Mouse (Mus musculus) mesoderm, embryonic 11.5 days (tissue): ENCODE measurements around the gene Stard9.
"Not testable (repeated sequence)": the region's sequence is repeated elsewhere in the genome, so short reads cannot be mapped to it uniquely, and the experiment has no call there.

ENCODE experiments used
- DNase-seq: peaks from one replicate; pipeline ENCODE4 v3.0.0-alpha.2; 2012; ENCODE audit warnings: low read depth, low spot score

Gene Stard9

DNA sequence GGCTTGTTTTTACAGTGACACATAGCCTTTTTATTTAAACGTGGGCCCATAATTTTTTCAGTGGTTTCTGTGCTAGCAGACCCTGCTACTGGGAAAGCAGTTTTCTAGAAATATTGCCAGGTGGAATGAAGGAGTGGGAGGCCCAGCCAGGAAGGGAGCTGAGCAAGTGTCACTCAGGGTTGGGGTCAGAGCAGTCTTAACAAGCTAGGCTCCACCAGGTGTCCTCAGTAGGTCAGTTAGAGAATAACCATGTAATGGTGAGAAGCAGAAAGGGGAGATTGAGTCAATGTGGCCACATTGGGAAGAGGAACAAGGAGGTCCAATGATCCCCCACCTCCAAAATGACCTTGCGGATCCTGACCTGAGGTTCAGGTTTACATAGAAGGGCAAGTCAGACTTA lies 25.8 kb downstream of the Stard9 start:
- no peak for DNase-seq

DNA sequence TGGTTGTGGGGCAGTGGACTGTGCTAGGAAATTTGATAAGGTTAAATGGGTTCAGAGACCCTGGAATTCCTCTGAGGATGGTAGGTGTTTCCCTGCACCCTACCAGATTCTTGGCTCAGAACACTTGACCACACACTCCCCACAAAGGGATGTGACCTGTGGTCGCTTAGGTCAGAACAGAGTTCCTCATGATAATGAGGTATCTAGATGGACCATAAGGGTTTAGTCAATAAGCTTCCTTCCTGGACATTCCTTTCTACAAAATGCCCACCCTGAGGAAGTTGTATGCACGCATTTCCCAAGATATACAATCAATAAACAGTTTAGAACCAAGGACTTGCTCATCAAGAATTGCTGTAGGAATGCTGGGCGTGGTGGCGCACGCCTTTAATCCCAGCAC lies 27.0 kb downstream of the Stard9 start:
- no peak for DNase-seq

- no peak for DNase-seq
Observed at GRCm38 (mm10) chr2:120656711-120657110, 27.8 kb downstream of the Stard9 start.

- DNase-seq, result no peak
Observed at GRCm38 (mm10) chr2:120658486-120658885, 29.6 kb downstream of the Stard9 start.

- no peak for DNase-seq
Observed at GRCm38 (mm10) chr2:120659318-120659717, 30.4 kb downstream of the Stard9 start.

DNA sequence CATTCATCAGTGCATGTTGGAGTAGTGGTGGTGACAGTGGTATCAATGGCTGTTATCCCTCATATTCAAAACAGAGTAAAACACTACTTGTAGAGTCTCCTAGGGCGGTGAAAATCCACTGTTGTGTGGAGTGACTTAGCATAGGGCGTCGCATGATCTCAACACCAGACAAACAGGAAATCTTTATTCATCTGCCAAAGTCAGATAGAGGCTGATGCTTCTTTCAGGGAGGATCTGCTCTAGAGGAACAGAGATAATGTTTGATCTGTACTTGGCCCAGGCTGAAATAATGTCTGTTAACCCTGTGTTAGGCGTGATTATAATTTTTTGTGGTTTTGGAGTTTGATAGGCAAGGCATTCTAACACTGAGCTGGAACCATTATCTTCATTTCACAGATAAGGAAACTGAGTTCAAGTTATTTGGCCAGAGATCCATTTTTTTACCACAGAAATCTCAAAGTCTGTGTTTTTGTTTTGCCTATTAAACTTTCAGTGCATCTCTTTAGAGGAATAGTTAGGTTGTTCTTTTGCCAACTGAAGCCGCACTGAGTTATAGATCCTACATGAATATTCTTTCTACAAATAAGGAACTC lies 31.7 kb downstream of the Stard9 start:
- DNase-seq, result no peak

- no peak for DNase-seq
Observed at GRCm38 (mm10) chr2:120662766-120663165, 33.8 kb downstream of the Stard9 start.

DNA sequence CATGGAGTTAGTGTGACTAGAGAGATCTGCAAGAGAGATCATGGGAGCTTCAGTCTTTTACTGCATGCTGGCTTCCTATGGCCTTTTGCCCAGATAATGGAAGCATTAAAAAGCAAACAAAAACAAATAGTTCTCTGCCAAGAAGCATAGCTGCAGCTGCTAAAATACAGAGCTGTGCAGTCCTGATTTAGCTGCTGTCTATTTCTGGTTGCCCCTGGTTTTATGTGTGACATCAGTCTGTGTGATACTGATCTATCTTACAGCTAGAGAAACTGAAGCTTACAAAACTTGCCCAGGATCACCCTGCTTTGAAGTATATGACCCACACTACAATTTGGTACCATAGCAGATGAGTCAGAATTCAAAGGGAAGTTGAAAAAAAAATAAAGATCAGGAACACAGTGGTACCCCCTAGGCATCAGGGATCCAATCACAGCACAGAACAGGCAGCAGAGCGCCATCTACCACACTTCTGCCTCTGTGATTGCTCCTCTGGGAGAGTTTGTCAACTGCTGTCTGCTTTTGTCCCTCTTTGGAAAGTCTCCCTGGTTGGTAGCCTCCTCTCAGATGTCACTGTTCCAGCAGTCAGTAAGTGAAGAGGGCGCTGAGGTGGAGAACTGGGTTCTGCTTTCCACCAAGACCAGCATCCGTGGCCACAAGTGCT lies 34.7 kb downstream of the Stard9 start:
- DNase-seq, result no peak

- no peak for DNase-seq
Observed at GRCm38 (mm10) chr2:120667446-120667845, 38.5 kb downstream of the Stard9 start.

- no peak for DNase-seq
Observed at GRCm38 (mm10) chr2:120670253-120670652, 41.3 kb downstream of the Stard9 start.

- not testable (repeated sequence) for DNase-seq
Observed at GRCm38 (mm10) chr2:120681151-120681550, 52.2 kb downstream of the Stard9 start.

GRCm38 (mm10) chr2:120697767-120698166 lies 68.8 kb downstream of the Stard9 start:
- DNase-seq, result no peak

DNA sequence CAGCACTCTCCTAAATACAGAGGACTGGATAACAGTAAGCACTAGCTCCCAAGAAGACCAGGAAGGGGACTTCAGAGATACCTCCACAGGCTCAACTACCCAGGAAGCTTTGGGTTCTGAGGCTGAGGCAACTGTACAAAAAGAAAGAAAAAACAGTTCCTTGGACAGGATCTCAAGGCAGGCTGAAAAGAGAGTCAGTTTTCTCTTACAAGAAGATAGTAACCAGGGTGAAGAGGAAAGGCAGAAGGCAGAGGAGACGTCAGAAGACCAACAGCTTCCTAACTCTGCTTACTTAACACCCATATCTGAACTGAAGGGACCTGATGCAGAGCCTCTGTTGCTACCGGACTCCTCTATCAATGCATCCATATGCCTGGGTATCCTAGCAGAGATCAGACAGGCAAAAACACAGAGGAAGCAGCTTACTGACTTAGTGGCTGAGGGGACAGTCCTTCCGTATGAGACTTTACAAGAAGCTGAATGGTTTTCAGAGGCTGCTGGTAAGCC lies 71.5 kb downstream of the Stard9 start:
- no peak for DNase-seq

- DNase-seq, result no peak
Observed at GRCm38 (mm10) chr2:120702675-120703074, 73.8 kb downstream of the Stard9 start.

GRCm38 (mm10) chr2:120707041-120707440 lies 78.1 kb downstream of the Stard9 start:
- DNase-seq, result no peak

- DNase-seq, result no peak
Observed at GRCm38 (mm10) chr2:120710154-120710553, 81.2 kb downstream of the Stard9 start.

DNA sequence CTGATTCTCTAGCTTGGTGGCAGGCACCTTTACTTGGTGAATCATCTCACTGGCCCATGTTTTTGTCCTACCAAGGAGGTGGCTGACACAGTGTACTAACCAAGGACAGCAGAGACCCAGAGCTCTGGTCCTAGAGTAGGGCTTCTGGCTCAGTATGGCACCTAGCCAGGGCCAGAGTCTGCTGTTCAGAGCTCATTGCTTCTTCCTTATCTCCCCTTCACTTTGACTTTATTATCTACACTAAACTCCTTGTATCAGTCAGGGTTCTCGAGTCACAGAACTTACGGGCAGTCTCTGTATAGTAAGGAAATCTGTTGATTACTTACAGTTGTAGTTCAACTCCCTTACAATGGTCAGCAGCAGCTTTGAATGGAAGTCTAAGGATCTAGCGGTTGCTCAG lies 82.0 kb downstream of the Stard9 start:
- DNase-seq, result no peak

DNA sequence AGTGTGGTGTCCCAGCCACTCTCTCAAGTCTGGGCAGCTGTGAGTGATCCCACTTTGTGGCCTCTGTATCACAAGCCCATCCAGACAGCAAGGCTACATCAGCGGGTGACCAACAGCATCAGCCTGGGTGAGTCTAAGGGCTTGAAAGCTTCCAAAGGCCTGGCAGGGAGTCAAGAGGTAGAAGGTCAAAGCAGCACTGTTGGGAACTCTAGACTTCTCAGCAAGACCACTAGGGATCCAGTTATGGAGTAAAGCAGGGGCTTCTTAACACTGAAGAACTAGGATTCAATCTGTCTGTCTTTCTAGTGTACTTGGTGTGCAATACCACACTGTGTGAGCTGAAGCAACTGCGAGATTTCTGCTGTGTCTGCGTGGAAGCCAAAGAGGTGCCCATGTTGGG lies 84.5 kb downstream of the Stard9 start:
- DNase-seq, result no peak

GRCm38 (mm10) chr2:120718496-120718895 lies 89.6 kb downstream of the Stard9 start:
- DNase-seq, result no peak

DNA sequence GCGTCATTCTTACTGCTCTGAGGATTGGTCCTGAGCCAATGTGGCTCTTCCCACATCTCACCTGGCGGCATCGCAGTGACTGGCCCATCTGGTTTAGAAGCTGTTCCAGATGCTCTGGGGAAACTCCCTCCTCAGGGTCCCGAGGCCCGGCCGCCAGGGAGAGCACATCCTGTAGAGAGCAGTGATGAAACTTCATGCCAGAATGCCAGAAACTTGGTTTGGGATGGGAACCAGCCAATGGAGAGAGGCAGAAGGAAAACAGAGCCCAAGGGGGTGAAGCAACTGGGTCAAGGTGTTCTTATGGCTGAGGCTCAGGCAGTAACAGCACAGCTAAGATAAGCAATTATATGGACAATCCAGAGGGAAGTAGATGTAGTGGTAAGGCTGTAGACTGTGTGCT lies 91.9 kb downstream of the Stard9 start:
- no peak for DNase-seq

GRCm38 (mm10) chr2:120721911-120722310 lies 93.0 kb downstream of the Stard9 start:
- DNase-seq, result no peak

- DNase-seq, result no peak
Observed at GRCm38 (mm10) chr2:120722491-120722890, 93.6 kb downstream of the Stard9 start.

- no peak for DNase-seq
Observed at GRCm38 (mm10) chr2:120723621-120724020, 94.7 kb downstream of the Stard9 start.
